Mouse (Mus musculus) lung, postnatal 0 days (tissue): Measurements from ENCODE around the gene Dock4. TPM values are rescaled to one million over a fixed set of nuclear protein-coding genes. Genes with fewer than 3 reads are reported as not detected.

Source experiments
- ATAC-seq: fragments of 200-750 bp; cut with Nextera tagmentation; 2 replicates; pipeline ENCODE4 v1.8.0; 2017; ENCODE audit warnings: moderate library complexity
- DNase-seq: peaks from one replicate; pipeline ENCODE4 v3.0.0-alpha.2; 2016; ENCODE audit warnings: low spot score
- H3K27ac ChIP-seq: fragments of 300-500 bp; sonication (generic); 2 replicates; pipeline ENCODE4 v1.5.1; 2014; ENCODE audit warnings: antibody characterized with exemption, mild to moderate bottlenecking, low read length, mixed read lengths
- H3K27me3 ChIP-seq: fragments of 300-500 bp; sonication (generic); replicated peaks from 2 replicates; pipeline ENCODE4 v1.6.1; 2014; ENCODE audit warnings: low read length, mixed read lengths; ENCODE audit not compliant: insufficient read depth
- H3K36me3 ChIP-seq: fragments of 300-500 bp; sonication (generic); 2 replicates; pipeline ENCODE4 v1.6.1; 2014; ENCODE audit warnings: low read length, mixed read lengths; ENCODE audit not compliant: insufficient read depth
- H3K4me1 ChIP-seq: fragments of 300-500 bp; sonication (generic); 2 replicates; pipeline ENCODE4 v1.6.1; 2014; ENCODE audit warnings: antibody characterized with exemption, low read depth, low read length, mixed read lengths; ENCODE audit not compliant: insufficient read depth
- H3K4me2 ChIP-seq: fragments of 300-500 bp; sonication (generic); replicated peaks from 2 replicates; pipeline ENCODE4 v1.6.1; 2014; ENCODE audit warnings: low read depth, mild to moderate bottlenecking, low read length, moderate library complexity, mixed read lengths
- H3K4me3 ChIP-seq: fragments of 300-500 bp; sonication (generic); 2 replicates; pipeline ENCODE4 v1.5.1; 2014; ENCODE audit warnings: low read depth, low read length
- H3K9ac ChIP-seq: fragments of 300-500 bp; sonication (generic); replicated peaks from 2 replicates; pipeline ENCODE4 v1.6.1; 2014; ENCODE audit warnings: low read depth, mild to moderate bottlenecking
- H3K9me3 ChIP-seq: fragments of 300-500 bp; sonication (generic); 2 replicates; pipeline ENCODE4 v1.6.1; 2016; ENCODE audit warnings: low read length, mixed read lengths
- CTCF ChIP-seq: IDR thresholded peaks from 2 replicates; pipeline ENCODE4 v1.5.1; 2016; ENCODE audit warnings: antibody characterized with exemption, mild to moderate bottlenecking
- EP300 ChIP-seq: IDR thresholded peaks from 2 replicates; pipeline ENCODE4 v1.6.1; 2016; ENCODE audit warnings: antibody characterized with exemption, mild to moderate bottlenecking, control low read depth
- WGBS: fragments of 180-500 bp; shearing (Covaris S2); extraction: QIAGEN DNeasy Blood & Tissue Kit; methylation state at CpG from one replicate; pipeline ENCODE4 v1.1.7; 2014; 5-methylcytosine and 5-hydroxymethylcytosine counted together
- polyA plus RNA-seq: library from polyadenylated mRNA; unstranded; fragments of >200 nt; fragmentation: Nextera tagmentation; extraction: Ambion mirVana; gene quantifications from 2 replicates; pipeline ENCODE4 v1.2.1, GENCODE M21; 2015

The Dock4 gene
- polyA plus RNA-seq, 1 experiment from 2014 or later: 18.5 TPM

- Histone ChIP-seq H3K9ac (no peak overlapping the region), H3K4me2 (no peak overlapping the region), H3K4me1 (no peaks in the 10 kb centered on the region), H3K27ac (no peak overlapping the region), H3K27me3 (no peaks in the 10 kb centered on the region), H3K36me3 (no peaks in the 10 kb centered on the region), H3K9me3 (no peaks in the 10 kb centered on the region), H3K4me3 (no peak overlapping the region)
- ATAC-seq (peak; percentile 44; the same call in 1 of the 2 replicates), DNase-seq (peak; percentile 13)
- WGBS: 92% methylated on average over 1 of the region's 1 CpGs
- TF ChIP-seq EP300 (no peak), CTCF (no peak)
These were observed 180.8 kb downstream of the Dock4 start for GRCm38 (mm10) chr12:40626521-40626920.

DNA sequence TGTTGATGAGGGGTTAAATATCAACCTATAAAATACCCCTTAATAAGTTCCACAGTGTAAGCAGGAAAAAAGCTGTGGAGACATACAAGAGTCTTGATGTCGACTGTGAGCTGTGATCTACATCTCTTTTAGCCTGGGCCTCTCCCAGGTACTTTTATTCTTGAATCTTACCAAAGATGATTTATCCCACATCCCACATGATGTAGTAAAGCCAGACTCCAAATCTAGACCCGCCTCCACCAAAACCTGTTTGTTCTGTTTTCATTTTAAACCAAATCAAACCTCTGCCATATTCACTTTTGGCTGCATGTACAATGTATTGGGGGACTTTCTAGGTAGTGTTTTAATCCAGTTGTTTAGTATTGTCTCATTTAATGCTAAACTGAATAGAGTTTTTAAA lies 187.5 kb downstream of the Dock4 start:
- WGBS: 91% methylated on average over 2 of the region's 2 CpGs
- no peak for ATAC-seq
- no peak for DNase-seq
- H3K4me3 ChIP-seq: no peak overlapping the region
- no peak overlapping the region for H3K27ac ChIP-seq
- H3K9ac ChIP-seq: no peak overlapping the region
- H3K4me2 ChIP-seq: no peak overlapping the region
- TF ChIP-seq CTCF (no peak), EP300 (no peak)
- no peaks in the 10 kb centered on the region for H3K4me1 ChIP-seq
- H3K36me3 ChIP-seq: no peaks in the 10 kb centered on the region
- H3K27me3 ChIP-seq: no peaks in the 10 kb centered on the region
- no peaks in the 10 kb centered on the region for H3K9me3 ChIP-seq

- ATAC-seq (no peak), DNase-seq (no peak)
- Histone ChIP-seq H3K4me1 (no peaks in the 10 kb centered on the region), H3K4me2 (no peak overlapping the region), H3K4me3 (no peak overlapping the region), H3K36me3 (no peaks in the 10 kb centered on the region), H3K27ac (no peak overlapping the region), H3K9me3 (no peaks in the 10 kb centered on the region), H3K9ac (no peak overlapping the region), H3K27me3 (no peaks in the 10 kb centered on the region)
- TF ChIP-seq CTCF (no peak), EP300 (no peak)
- WGBS: 90% methylated on average over 7 of the region's 7 CpGs
These were observed 188.4 kb downstream of the Dock4 start for GRCm38 (mm10) chr12:40634169-40634568.

- H3K27ac ChIP-seq: no peak overlapping the region
These were observed 190.2 kb downstream of the Dock4 start for GRCm38 (mm10) chr12:40635991-40636390.

DNA sequence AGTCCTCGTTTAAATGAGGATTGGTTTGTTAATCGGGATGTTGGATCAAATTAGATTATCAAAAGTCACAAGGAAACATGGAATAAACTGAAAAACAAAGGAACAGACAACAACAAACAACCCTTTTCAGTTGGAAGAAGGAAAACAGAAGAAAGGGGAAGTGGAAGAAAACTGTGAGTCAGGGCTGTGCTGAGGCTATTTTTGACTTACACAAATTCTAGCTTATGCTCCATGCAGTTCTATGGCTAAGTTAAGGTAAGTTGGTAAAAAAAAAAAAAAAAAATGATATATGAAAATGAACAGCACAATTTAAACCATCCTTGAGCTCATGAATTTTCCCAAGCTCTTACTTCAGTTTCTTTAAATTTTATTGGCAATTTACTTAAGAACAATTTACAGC lies 191.7 kb downstream of the Dock4 start:
- ATAC-seq (no peak), DNase-seq (no peak)
- 0 out of 2 replicates have a peak, but pooled peaks cover 4% of the 10 kb centered on the region for H3K36me3 ChIP-seq
- H3K27me3 ChIP-seq: no peaks in the 10 kb centered on the region
- no peak overlapping the region for H3K4me3 ChIP-seq
- no peaks in the 10 kb centered on the region for H3K9me3 ChIP-seq
- H3K9ac ChIP-seq: no peak overlapping the region
- H3K4me1 ChIP-seq: no peaks in the 10 kb centered on the region
- H3K4me2 ChIP-seq: no peak overlapping the region
- 88% methylated on average over 2 of the region's 2 CpGs for WGBS
- TF ChIP-seq CTCF: no peak
- no peak for TF ChIP-seq EP300
- H3K27ac ChIP-seq: no peak overlapping the region

More at GRCm38 (mm10) chr12:40635991-40636390, 190.2 kb downstream of the Dock4 start:
- no peaks in the 10 kb centered on the region for H3K27me3 ChIP-seq
- H3K9me3 ChIP-seq: no peaks in the 10 kb centered on the region
- 0 out of 2 replicates have a peak, but pooled peaks cover 4% of the 10 kb centered on the region for H3K36me3 ChIP-seq
- ATAC-seq (no peak), DNase-seq (no peak)
- no peak for TF ChIP-seq CTCF
- H3K4me1 ChIP-seq: no peaks in the 10 kb centered on the region
- no peak overlapping the region for H3K9ac ChIP-seq
- WGBS: 93% methylated on average over 6 of the region's 6 CpGs
- no peak overlapping the region for H3K4me2 ChIP-seq
- no peak overlapping the region for H3K4me3 ChIP-seq

GRCm38 (mm10) chr12:40645869-40646268 lies 200.1 kb downstream of the Dock4 start:
- Histone ChIP-seq H3K27me3 (no peaks in the 10 kb centered on the region), H3K9ac (no peak overlapping the region), H3K9me3 (no peaks in the 10 kb centered on the region), H3K4me2 (no peak overlapping the region), H3K4me3 (no peak overlapping the region), H3K4me1 (no peaks in the 10 kb centered on the region), H3K27ac (no peak overlapping the region), H3K36me3 (no peaks in the 10 kb centered on the region)
- ATAC-seq (no peak), DNase-seq (no peak)
- WGBS: 86% methylated on average over 6 of the region's 6 CpGs
- TF ChIP-seq EP300 (no peak), CTCF (no peak)

DNA sequence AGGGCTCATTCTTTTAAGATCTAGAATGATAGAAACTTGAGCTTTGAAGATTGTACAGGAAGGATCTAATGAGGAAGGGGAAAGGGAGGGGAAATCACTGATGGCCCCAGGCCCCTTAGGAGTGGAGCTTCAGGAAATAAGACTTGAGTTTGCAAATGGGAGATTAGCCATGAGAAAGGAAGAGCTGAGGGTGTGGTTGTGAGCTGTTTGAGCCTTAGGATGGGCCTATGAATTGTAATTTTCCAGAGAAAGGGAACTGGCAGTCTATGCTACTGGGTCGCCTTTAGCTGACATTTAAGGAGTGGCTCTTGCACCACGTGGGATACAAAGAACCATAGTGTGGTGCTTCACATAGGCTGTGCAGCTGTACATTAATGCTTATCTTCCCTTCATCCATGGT lies 208.6 kb downstream of the Dock4 start:
- Histone ChIP-seq H3K9me3 (no peaks in the 10 kb centered on the region), H3K4me3 (no peak overlapping the region), H3K36me3 (no peaks in the 10 kb centered on the region), H3K9ac (no peak overlapping the region), H3K4me1 (no peaks in the 10 kb centered on the region), H3K27me3 (no peaks in the 10 kb centered on the region), H3K4me2 (no peak overlapping the region), H3K27ac (no peak overlapping the region)
- WGBS: 67% methylated on average over 2 of the region's 2 CpGs
- peak; percentile 20 for DNase-seq
- TF ChIP-seq CTCF: no peak
- peak; percentile 67 for TF ChIP-seq EP300
- peak; percentile 63 for ATAC-seq
